Mouse (Mus musculus) neutrophil, adult 5-6 weeks (primary cell): ENCODE data around the gene Arf1. TPM values are rescaled to one million over a fixed set of nuclear protein-coding genes. Genes with fewer than 3 reads are reported as not detected.

Experiments used
- ATAC-seq: fragments of 151-379, 151-347 bp; 2 replicates; pipeline ENCODE4 v1.8.0; 2017; ENCODE audit warnings: mild to moderate bottlenecking, moderate TSS enrichment; ENCODE audit not compliant: insufficient number of reproducible peaks, poor library complexity, low FRiP score, severe bottlenecking; ENCODE audit errors: extremely low read depth
- total RNA-seq: library from RNA; stranded (forward); fragments of 200-1000 nt; gene quantifications from 2 replicates; pipeline ENCODE4 v1.2.3, GENCODE M21; 2017

Gene Arf1
- total RNA-seq, 1 experiment from 2014 or later, result 210 TPM

- peak; percentile 91 for ATAC-seq
These were observed 25.7 kb downstream of the Arf1 start, which contains the start of gene Mrpl55 for GRCm38 (mm10) chr11:59202081-59202995. Gene Mrpl55 (plus strand): TSS chr11:59202486.

GRCm38 (mm10) chr11:59201216-59202002 is 26.7 kb downstream of the Arf1 start:
- ATAC-seq, result peak; percentile 22; the same call in 1 of the 2 replicates

- no peak for ATAC-seq
These were observed 31.8 kb downstream of the Arf1 start for GRCm38 (mm10) chr11:59196230-59196629.

GRCm38 (mm10) chr11:59192059-59192386 is 36.0 kb downstream of the Arf1 start, which contains the start of gene Guk1:
Gene Guk1 (minus strand): TSS chr11:59192212.
- no peak for ATAC-seq

GRCm38 (mm10) chr11:59191231-59192058 is 36.6 kb downstream of the Arf1 start:
- ATAC-seq, result peak; percentile 94

- no peak for ATAC-seq
These were observed 40.4 kb downstream of the Arf1 start for GRCm38 (mm10) chr11:59187706-59188105.

GRCm38 (mm10) chr11:59185490-59185889 is 42.6 kb downstream of the Arf1 start:
- ATAC-seq, result no peak

- peak; percentile 30; the same call in 1 of the 2 replicates for ATAC-seq
These were observed 44.2 kb downstream of the Arf1 start for GRCm38 (mm10) chr11:59183821-59184220.

GRCm38 (mm10) chr11:59182864-59183331 is 45.2 kb downstream of the Arf1 start, which contains the start of gene Gjc2:
Gene Gjc2 (minus strand): TSS chr11:59183213.
- no peak for ATAC-seq

GRCm38 (mm10) chr11:59176921-59177320 is 51.1 kb downstream of the Arf1 start:
- ATAC-seq, result no peak

GRCm38 (mm10) chr11:59176475-59176874 is 51.6 kb downstream of the Arf1 start:
- ATAC-seq, result no peak

- ATAC-seq, result no peak
These were observed 53.8 kb downstream of the Arf1 start for GRCm38 (mm10) chr11:59174189-59174838.

GRCm38 (mm10) chr11:59170549-59170948 is 57.5 kb downstream of the Arf1 start:
- ATAC-seq, result no peak

GRCm38 (mm10) chr11:59169807-59170206 is 58.3 kb downstream of the Arf1 start:
- no peak for ATAC-seq

GRCm38 (mm10) chr11:59165616-59166241 is 62.3 kb downstream of the Arf1 start:
- no peak for ATAC-seq

GRCm38 (mm10) chr11:59164384-59164783 is 63.7 kb downstream of the Arf1 start:
- ATAC-seq, result no peak

GRCm38 (mm10) chr11:59163255-59164236 is 64.5 kb downstream of the Arf1 start, which contains the start of gene Iba57:
Gene Iba57 (minus strand): TSS chr11:59163739.
- peak; percentile 90 for ATAC-seq
